Mouse (Mus musculus) thymus, adult 2 months (tissue): ENCODE data around the gene Gpr162.

Experiments
- CTCF ChIP-seq: fragments of 200-500 bp; IDR thresholded peaks from 2 replicates; pipeline ENCODE4 v1.5.1; 2012; ENCODE audit warnings: mild to moderate bottlenecking, control low read depth, low read length, moderate library complexity, borderline replicate concordance; ENCODE audit not compliant: control insufficient read depth, poor library complexity, insufficient read depth; ENCODE audit errors: extremely low read depth
- POLR2A ChIP-seq: fragments of 200-500 bp; IDR thresholded peaks from 2 replicates; pipeline ENCODE4 v1.6.1; 2012; ENCODE audit warnings: mild to moderate bottlenecking, low read length, control low read depth, moderate library complexity; ENCODE audit not compliant: control insufficient read depth, poor library complexity, insufficient read depth; ENCODE audit errors: extremely low read depth

DNA sequence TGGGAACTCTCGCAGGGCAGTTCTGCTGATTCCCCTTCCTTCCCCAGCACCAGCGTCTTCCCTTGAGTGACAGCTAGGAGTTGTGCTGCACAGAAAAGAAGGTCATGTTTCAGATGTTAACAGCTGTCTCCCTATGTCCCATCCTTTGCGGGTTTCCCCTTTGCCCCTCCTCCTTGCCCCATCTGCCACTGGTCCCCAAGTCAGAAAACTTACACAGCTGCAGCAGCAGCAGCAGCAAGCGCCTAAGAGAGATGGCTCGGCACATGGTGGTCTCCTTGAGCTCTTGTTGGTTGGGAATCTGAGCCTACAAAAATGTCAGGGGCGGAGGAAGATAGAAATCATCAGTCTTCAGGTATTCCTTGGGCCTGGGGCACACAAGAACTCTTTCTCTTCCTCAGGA lies 15.6 kb upstream of the Gpr162 start:
- TF ChIP-seq POLR2A = 0 out of 2 replicates have a peak, but pooled peaks have one; percentile 57
- TF ChIP-seq CTCF = no peak
